Mouse (Mus musculus) heart, embryonic 11.5 days (tissue): Measurements from ENCODE around the gene Scarb1. TPM values are rescaled to one million over a fixed set of nuclear protein-coding genes. Genes with fewer than 3 reads are reported as not detected.
A peak's percentile ranks its signal among the peaks of the same experiment; 100 is the strongest.

Experiments used
- ATAC-seq: fragments of 200-750 bp; cut with Nextera tagmentation; replicated peaks from 2 replicates; pipeline ENCODE4 v1.8.0; 2017; ENCODE audit warnings: moderate library complexity; ENCODE audit not compliant: insufficient number of reproducible peaks, low FRiP score, low TSS enrichment
- H3K27ac ChIP-seq: fragments of 300-500 bp; sonication (generic); 2 replicates; pipeline ENCODE4 v1.5.1; 2014; ENCODE audit warnings: mild to moderate bottlenecking, low read depth, low read length
- H3K27me3 ChIP-seq: fragments of 300-500 bp; sonication (generic); 2 replicates; pipeline ENCODE4 v1.6.1; 2014; ENCODE audit warnings: mild to moderate bottlenecking, low read length, mixed read lengths; ENCODE audit not compliant: control insufficient read depth, insufficient read depth
- H3K36me3 ChIP-seq: fragments of 300-500 bp; sonication (generic); 2 replicates; pipeline ENCODE4 v1.6.1; 2014; ENCODE audit warnings: mild to moderate bottlenecking, low read length, moderate library complexity, mixed read lengths; ENCODE audit not compliant: control insufficient read depth, insufficient read depth
- H3K4me1 ChIP-seq: fragments of 300-500 bp; sonication (generic); 2 replicates; pipeline ENCODE4 v1.6.1; 2014; ENCODE audit warnings: low read length; ENCODE audit not compliant: control insufficient read depth, insufficient read depth
- H3K4me2 ChIP-seq: fragments of 300-500 bp; sonication (generic); 2 replicates; pipeline ENCODE4 v1.6.1; 2014; ENCODE audit warnings: mild to moderate bottlenecking, moderate library complexity
- H3K4me3 ChIP-seq: fragments of 300-500 bp; sonication (generic); 2 replicates; pipeline ENCODE4 v1.5.1; 2014; ENCODE audit warnings: low read depth, low read length
- H3K9ac ChIP-seq: fragments of 300-500 bp; sonication (generic); 2 replicates; pipeline ENCODE4 v1.6.1; 2014; ENCODE audit warnings: mild to moderate bottlenecking, low read depth, low read length, moderate library complexity
- H3K9me3 ChIP-seq: fragments of 300-500 bp; sonication (generic); replicated peaks from 2 replicates; pipeline ENCODE4 v1.6.1; 2016; ENCODE audit warnings: low read length; ENCODE audit not compliant: control insufficient read depth
- WGBS: fragments of 180-500 bp; shearing (Covaris S2); extraction: QIAGEN DNeasy Blood & Tissue Kit; methylation state at CpG from one replicate; pipeline ENCODE4 v1.1.7; 2014; ENCODE audit not compliant: insufficient replicate concordance; 5-methylcytosine and 5-hydroxymethylcytosine counted together
- polyA plus RNA-seq: library from polyadenylated mRNA; unstranded; fragments of >200 nt; fragmentation: Nextera tagmentation; extraction: Ambion mirVana; gene quantifications from 2 replicates; pipeline ENCODE4 v1.2.1, GENCODE M21; 2014

The Scarb1 gene
- polyA plus RNA-seq, 1 experiment from 2014 or later: 57.1 TPM

- no peak overlapping the region for H3K4me2 ChIP-seq
- ATAC-seq: peak; percentile 27; the same call in 1 of the 2 replicates
- H3K4me1 ChIP-seq: 0 out of 2 replicates have a peak, but pooled peaks cover 2% of the 10 kb centered on the region
- peaks cover 2% of the 10 kb centered on the region; the same call in 1 of the 2 replicates for H3K9me3 ChIP-seq
- no peaks in the 10 kb centered on the region for H3K36me3 ChIP-seq
- H3K9ac ChIP-seq: no peak overlapping the region
- H3K27ac ChIP-seq: no peak overlapping the region
- H3K27me3 ChIP-seq: no peaks in the 10 kb centered on the region
- 2% methylated on average over 4 of the region's 4 CpGs for WGBS
- no peak overlapping the region for H3K4me3 ChIP-seq
Measured at GRCm38 (mm10) chr5:125368568-125368967, 27.7 kb upstream of the Scarb1 start.

- Histone ChIP-seq H3K27me3 (no peaks in the 10 kb centered on the region), H3K9ac (no peak overlapping the region), H3K4me3 (no peak overlapping the region), H3K4me1 (0 out of 2 replicates have a peak, but pooled peaks cover 2% of the 10 kb centered on the region), H3K36me3 (no peaks in the 10 kb centered on the region), H3K9me3 (peaks cover 2% of the 10 kb centered on the region; the same call in 1 of the 2 replicates), H3K4me2 (no peak overlapping the region), H3K27ac (no peak overlapping the region)
- 70% methylated on average over 5 of the region's 5 CpGs for WGBS
- ATAC-seq: no peak
Measured at GRCm38 (mm10) chr5:125368156-125368555, 27.3 kb upstream of the Scarb1 start.

- 57% methylated on average over 4 of the region's 4 CpGs for WGBS
- Histone ChIP-seq H3K4me3 (no peak overlapping the region), H3K9me3 (peaks cover 2% of the 10 kb centered on the region; the same call in 1 of the 2 replicates)
Measured at GRCm38 (mm10) chr5:125364851-125365429, 24.0 kb upstream of the Scarb1 start.

GRCm38 (mm10) chr5:125363894-125364293, 23.0 kb upstream of the Scarb1 start:
- ATAC-seq: no peak; the same call in 1 of the 2 replicates
- H3K4me1 ChIP-seq: 0 out of 2 replicates have a peak, but pooled peaks cover 2% of the 10 kb centered on the region
- peaks cover 2% of the 10 kb centered on the region; the same call in 1 of the 2 replicates for H3K9me3 ChIP-seq
- no peak overlapping the region for H3K9ac ChIP-seq
- H3K27ac ChIP-seq: peak overlapping the region; percentile 46; the same call in 1 of the 2 replicates
- no peak overlapping the region for H3K4me2 ChIP-seq
- H3K4me3 ChIP-seq: no peak overlapping the region
- no peaks in the 10 kb centered on the region for H3K27me3 ChIP-seq
- WGBS: 56% methylated on average over 7 of the region's 7 CpGs
- H3K36me3 ChIP-seq: no peaks in the 10 kb centered on the region

More at GRCm38 (mm10) chr5:125364851-125365429, 24.0 kb upstream of the Scarb1 start:
- Histone ChIP-seq H3K4me1 (0 out of 2 replicates have a peak, but pooled peaks cover 2% of the 10 kb centered on the region), H3K4me2 (no peak overlapping the region), H3K9ac (no peak overlapping the region), H3K36me3 (no peaks in the 10 kb centered on the region), H3K27me3 (no peaks in the 10 kb centered on the region), H3K27ac (no peak overlapping the region)
- ATAC-seq: no peak

- ATAC-seq: no peak
- Histone ChIP-seq H3K4me1 (0 out of 2 replicates have a peak, but pooled peaks cover 2% of the 10 kb centered on the region), H3K27me3 (no peaks in the 10 kb centered on the region), H3K9me3 (peaks cover 2% of the 10 kb centered on the region; the same call in 1 of the 2 replicates), H3K9ac (no peak overlapping the region), H3K36me3 (no peaks in the 10 kb centered on the region), H3K4me2 (no peak overlapping the region), H3K4me3 (no peak overlapping the region), H3K27ac (no peak overlapping the region)
- 74% methylated on average over 16 of the region's 16 CpGs for WGBS
Measured at GRCm38 (mm10) chr5:125360981-125361510, 20.2 kb upstream of the Scarb1 start.

GRCm38 (mm10) chr5:125360566-125360965, 19.7 kb upstream of the Scarb1 start:
- H3K4me1 ChIP-seq: 0 out of 2 replicates have a peak, but pooled peaks cover 2% of the 10 kb centered on the region
- H3K27me3 ChIP-seq: no peaks in the 10 kb centered on the region
- WGBS: 73% methylated on average over 9 of the region's 9 CpGs
- no peak for ATAC-seq
- H3K9ac ChIP-seq: no peak overlapping the region
- H3K4me2 ChIP-seq: no peak overlapping the region
- no peak overlapping the region for H3K27ac ChIP-seq
- no peak overlapping the region for H3K4me3 ChIP-seq
- H3K9me3 ChIP-seq: peaks cover 2% of the 10 kb centered on the region; the same call in 1 of the 2 replicates
- H3K36me3 ChIP-seq: no peaks in the 10 kb centered on the region

- ATAC-seq: no peak
- 55% methylated on average over 5 of the region's 5 CpGs for WGBS
Measured at GRCm38 (mm10) chr5:125358270-125358608, 17.3 kb upstream of the Scarb1 start.

GRCm38 (mm10) chr5:125357543-125358269, 16.8 kb upstream of the Scarb1 start:
- peak overlapping the region; percentile 17; the same call in 1 of the 2 replicates for H3K4me2 ChIP-seq
- no peak overlapping the region for H3K4me3 ChIP-seq
- H3K4me1 ChIP-seq: no peaks in the 10 kb centered on the region
- no peak for ATAC-seq
- 0 out of 2 replicates have a peak overlapping the region, but pooled peaks have one; percentile 41 for H3K27ac ChIP-seq
- H3K9ac ChIP-seq: no peak overlapping the region
- H3K9me3 ChIP-seq: no peaks in the 10 kb centered on the region
- no peaks in the 10 kb centered on the region for H3K36me3 ChIP-seq
- no peaks in the 10 kb centered on the region for H3K27me3 ChIP-seq
- 76% methylated on average over 12 of the region's 12 CpGs for WGBS

More at GRCm38 (mm10) chr5:125358270-125358608, 17.3 kb upstream of the Scarb1 start:
- Histone ChIP-seq H3K36me3 (no peaks in the 10 kb centered on the region), H3K4me3 (no peak overlapping the region), H3K27ac (0 out of 2 replicates have a peak overlapping the region, but pooled peaks have one; percentile 41), H3K4me1 (no peaks in the 10 kb centered on the region), H3K9ac (no peak overlapping the region), H3K9me3 (no peaks in the 10 kb centered on the region), H3K4me2 (peak overlapping the region; percentile 17; the same call in 1 of the 2 replicates), H3K27me3 (no peaks in the 10 kb centered on the region)
